Mouse (Mus musculus) heart, embryonic 10.5 days (tissue): ENCODE data around the gene Pip5k1b. TPM values are rescaled to one million over a fixed set of nuclear protein-coding genes. Genes with fewer than 3 reads are reported as not detected.

ENCODE experiments used
- DNase-seq: peaks from one replicate; pipeline ENCODE4 v3.0.0-alpha.2; 2017; ENCODE audit warnings: low spot score
- H3K27ac ChIP-seq: fragments of 300-500 bp; sonication (generic); 2 replicates; pipeline ENCODE4 v1.5.1; 2016; ENCODE audit warnings: mild to moderate bottlenecking
- H3K27me3 ChIP-seq: fragments of 300-500 bp; sonication (generic); 2 replicates; pipeline ENCODE4 v1.6.1; 2016; ENCODE audit warnings: mild to moderate bottlenecking; ENCODE audit not compliant: poor library complexity, insufficient read depth, severe bottlenecking
- H3K36me3 ChIP-seq: fragments of 300-500 bp; sonication (generic); 2 replicates; pipeline ENCODE4 v1.6.1; 2016; ENCODE audit warnings: mild to moderate bottlenecking, moderate library complexity
- H3K4me1 ChIP-seq: fragments of 300-500 bp; sonication (generic); 2 replicates; pipeline ENCODE4 v1.6.1; 2016; ENCODE audit warnings: mild to moderate bottlenecking
- H3K4me3 ChIP-seq: fragments of 300-500 bp; sonication (generic); 2 replicates; pipeline ENCODE4 v1.5.1; 2016; ENCODE audit warnings: mild to moderate bottlenecking, moderate library complexity
- H3K9me3 ChIP-seq: fragments of 300-500 bp; sonication (generic); 2 replicates; pipeline ENCODE4 v1.6.1; 2016; ENCODE audit warnings: mild to moderate bottlenecking, moderate library complexity
- WGBS: fragments of 180-500 bp; shearing (Covaris S2); methylation state at CpG from one replicate; pipeline ENCODE4 v1.1.7; 2016; 5-methylcytosine and 5-hydroxymethylcytosine counted together
- polyA plus RNA-seq: library from polyadenylated mRNA; unstranded; fragments of >200 nt; fragmentation: Nextera tagmentation; extraction: Ambion mirVana; gene quantifications from 2 replicates; pipeline ENCODE4 v1.2.1, GENCODE M21; 2016

The Pip5k1b gene
- polyA plus RNA-seq, 1 experiment from 2014 or later, result 6.3 TPM

- WGBS, result 89% methylated on average over 15 of the region's 15 CpGs
- no peak for DNase-seq
- Histone ChIP-seq H3K4me3 (peak overlapping the region; percentile 76), H3K4me1 (peaks cover 6% of the 10 kb centered on the region), H3K27me3 (no peaks in the 10 kb centered on the region), H3K27ac (peak overlapping the region; percentile 97; the same call in 1 of the 2 replicates), H3K9me3 (no peaks in the 10 kb centered on the region), H3K36me3 (peaks cover 22% of the 10 kb centered on the region; the same call in 1 of the 2 replicates)
Observed at GRCm38 (mm10) chr19:24278859-24279258, 276.8 kb downstream of the Pip5k1b start.

DNA sequence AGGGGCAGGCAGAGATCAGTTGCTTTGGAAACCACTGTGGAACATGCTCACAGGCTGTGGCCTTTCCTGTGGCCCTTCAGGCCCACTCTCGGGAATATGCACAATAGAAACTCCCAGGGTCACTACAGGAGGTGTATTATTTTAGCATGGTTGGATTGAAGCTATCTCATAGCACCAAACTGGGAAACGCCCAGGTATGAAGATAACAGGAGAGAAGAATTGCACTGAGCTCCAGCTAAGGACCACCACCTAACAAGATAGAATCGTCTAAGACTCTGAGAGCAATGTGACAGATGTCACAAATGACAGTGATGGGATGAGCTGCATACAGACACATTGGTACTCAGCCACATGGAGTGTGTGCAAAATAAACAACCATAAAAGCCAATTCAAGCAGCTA lies 281.4 kb downstream of the Pip5k1b start:
- WGBS, result 69% methylated on average over 3 of the region's 3 CpGs
- Histone ChIP-seq H3K36me3 (peaks cover 46% of the 10 kb centered on the region), H3K4me3 (no peak overlapping the region), H3K9me3 (no peaks in the 10 kb centered on the region), H3K4me1 (peaks cover 11% of the 10 kb centered on the region), H3K27ac (no peak overlapping the region), H3K27me3 (no peaks in the 10 kb centered on the region)
- no peak for DNase-seq

- no peaks in the 10 kb centered on the region for H3K27me3 ChIP-seq
- 46% methylated on average over 16 of the region's 16 CpGs for WGBS
- H3K27ac ChIP-seq, result no peak overlapping the region
- peak; percentile 90 for DNase-seq
- peaks cover 51% of the 10 kb centered on the region for H3K36me3 ChIP-seq
- H3K4me3 ChIP-seq, result no peak overlapping the region
- H3K4me1 ChIP-seq, result peaks cover 5% of the 10 kb centered on the region; the same call in 1 of the 2 replicates
- H3K9me3 ChIP-seq, result no peaks in the 10 kb centered on the region
Observed at GRCm38 (mm10) chr19:24271746-24272426, 283.8 kb downstream of the Pip5k1b start.

- peaks cover 5% of the 10 kb centered on the region; the same call in 1 of the 2 replicates for H3K4me1 ChIP-seq
- no peak overlapping the region for H3K27ac ChIP-seq
- H3K36me3 ChIP-seq, result peaks cover 48% of the 10 kb centered on the region
- H3K9me3 ChIP-seq, result no peaks in the 10 kb centered on the region
- no peaks in the 10 kb centered on the region for H3K27me3 ChIP-seq
- no peak for DNase-seq
- no peak overlapping the region for H3K4me3 ChIP-seq
- WGBS, result 46% methylated on average over 7 of the region's 7 CpGs
Observed at GRCm38 (mm10) chr19:24271326-24271725, 284.3 kb downstream of the Pip5k1b start.

GRCm38 (mm10) chr19:24268531-24268930 lies 287.1 kb downstream of the Pip5k1b start:
- no peak overlapping the region for H3K4me3 ChIP-seq
- peaks cover 5% of the 10 kb centered on the region; the same call in 1 of the 2 replicates for H3K4me1 ChIP-seq
- no peak for DNase-seq
- peaks cover 61% of the 10 kb centered on the region for H3K36me3 ChIP-seq
- H3K27me3 ChIP-seq, result no peaks in the 10 kb centered on the region
- WGBS, result 82% methylated on average over 4 of the region's 4 CpGs
- no peak overlapping the region for H3K27ac ChIP-seq
- no peaks in the 10 kb centered on the region for H3K9me3 ChIP-seq

DNA sequence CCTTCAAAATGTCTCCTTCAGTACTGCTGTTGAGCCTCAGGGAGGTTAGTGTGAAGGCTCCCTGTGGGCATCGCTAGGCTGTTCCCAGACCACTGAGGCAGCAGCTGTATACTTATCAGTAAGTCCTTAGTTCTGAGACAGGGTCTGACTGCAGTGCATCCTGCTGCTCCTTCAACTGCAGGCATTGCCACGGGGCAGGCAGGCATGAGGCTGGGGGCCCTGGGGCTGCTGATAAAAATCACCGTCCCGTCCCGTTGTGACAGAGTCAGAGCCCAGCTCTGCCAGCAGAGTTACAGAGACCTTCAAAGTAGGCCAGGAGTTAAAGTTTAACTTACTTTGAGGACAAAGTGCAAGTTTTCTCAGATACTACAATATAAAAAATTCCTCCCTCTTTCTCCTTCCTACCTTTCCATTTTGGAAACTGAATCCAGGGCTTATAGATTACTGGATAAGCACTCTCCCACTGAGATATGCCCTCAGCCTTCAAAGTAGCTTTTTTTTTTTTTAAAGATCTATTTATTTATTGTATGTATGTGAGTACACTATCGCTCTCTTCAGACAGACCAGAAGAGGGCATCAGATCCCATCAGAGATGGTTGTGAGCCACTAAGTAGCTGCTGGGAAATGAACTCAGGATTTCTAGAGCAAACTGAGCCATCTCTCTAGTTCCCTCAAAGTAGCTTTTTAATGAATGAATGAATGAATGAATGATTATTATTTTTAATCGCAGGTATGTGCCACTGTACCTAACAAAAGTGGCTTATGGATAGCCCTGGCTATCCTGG lies 289.4 kb downstream of the Pip5k1b start:
- 82% methylated on average over 7 of the region's 7 CpGs for WGBS
- Histone ChIP-seq H3K27me3 (no peaks in the 10 kb centered on the region), H3K4me1 (peaks cover 4% of the 10 kb centered on the region; the same call in 1 of the 2 replicates), H3K4me3 (no peak overlapping the region), H3K36me3 (peaks cover 69% of the 10 kb centered on the region), H3K27ac (no peak overlapping the region), H3K9me3 (no peaks in the 10 kb centered on the region)
- DNase-seq, result no peak

GRCm38 (mm10) chr19:24264991-24265390 lies 290.7 kb downstream of the Pip5k1b start:
- Histone ChIP-seq H3K27me3 (no peaks in the 10 kb centered on the region), H3K27ac (no peak overlapping the region), H3K4me1 (peaks cover 5% of the 10 kb centered on the region; the same call in 1 of the 2 replicates), H3K36me3 (peaks cover 66% of the 10 kb centered on the region), H3K4me3 (no peak overlapping the region), H3K9me3 (no peaks in the 10 kb centered on the region)
- 53% methylated on average over 7 of the region's 7 CpGs for WGBS
- peak; percentile 85 for DNase-seq

- DNase-seq, result no peak
- peaks cover 9% of the 10 kb centered on the region; the same call in 1 of the 2 replicates for H3K4me1 ChIP-seq
- H3K36me3 ChIP-seq, result peaks cover 60% of the 10 kb centered on the region
Observed at GRCm38 (mm10) chr19:24262736-24263135, 292.9 kb downstream of the Pip5k1b start.

GRCm38 (mm10) chr19:24259390-24260351 lies 296.0 kb downstream of the Pip5k1b start:
- H3K27me3 ChIP-seq, result no peaks in the 10 kb centered on the region
- H3K9me3 ChIP-seq, result no peaks in the 10 kb centered on the region
- peaks cover 38% of the 10 kb centered on the region for H3K36me3 ChIP-seq
- H3K4me3 ChIP-seq, result no peak overlapping the region
- DNase-seq, result no peak
- WGBS, result 72% methylated on average over 12 of the region's 12 CpGs
- no peak overlapping the region for H3K27ac ChIP-seq
- H3K4me1 ChIP-seq, result peaks cover 9% of the 10 kb centered on the region; the same call in 1 of the 2 replicates

More at GRCm38 (mm10) chr19:24262736-24263135, 292.9 kb downstream of the Pip5k1b start:
- Histone ChIP-seq H3K27ac (no peak overlapping the region), H3K4me3 (no peak overlapping the region), H3K9me3 (no peaks in the 10 kb centered on the region), H3K27me3 (no peaks in the 10 kb centered on the region)
- WGBS, result 87% methylated on average over 14 of the region's 14 CpGs

DNA sequence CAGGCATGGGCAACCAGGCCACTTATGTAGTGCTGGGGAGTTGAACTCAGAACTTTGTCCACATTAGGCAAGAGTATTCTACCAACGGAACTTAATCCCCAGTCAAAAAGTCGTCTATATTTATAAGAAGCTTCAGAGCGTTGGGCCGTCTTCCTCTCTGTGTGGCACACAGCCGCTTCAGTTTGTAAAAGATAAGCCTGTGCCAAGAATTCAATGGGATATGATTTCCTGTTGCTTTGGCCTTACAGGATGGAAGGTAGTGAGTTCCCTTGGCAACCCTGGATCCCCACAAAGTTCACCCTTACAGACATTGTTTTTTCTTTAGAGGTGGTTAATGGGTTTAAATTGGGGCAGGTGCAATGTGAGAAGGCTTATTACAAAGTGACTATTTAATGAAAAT lies 297.3 kb downstream of the Pip5k1b start:
- Histone ChIP-seq H3K27me3 (no peaks in the 10 kb centered on the region), H3K9me3 (no peaks in the 10 kb centered on the region), H3K36me3 (peaks cover 30% of the 10 kb centered on the region), H3K4me1 (peaks cover 14% of the 10 kb centered on the region), H3K27ac (no peak overlapping the region; the same call in 1 of the 2 replicates), H3K4me3 (no peak overlapping the region)
- no peak for DNase-seq
- WGBS, result 62% methylated on average over 5 of the region's 5 CpGs

DNA sequence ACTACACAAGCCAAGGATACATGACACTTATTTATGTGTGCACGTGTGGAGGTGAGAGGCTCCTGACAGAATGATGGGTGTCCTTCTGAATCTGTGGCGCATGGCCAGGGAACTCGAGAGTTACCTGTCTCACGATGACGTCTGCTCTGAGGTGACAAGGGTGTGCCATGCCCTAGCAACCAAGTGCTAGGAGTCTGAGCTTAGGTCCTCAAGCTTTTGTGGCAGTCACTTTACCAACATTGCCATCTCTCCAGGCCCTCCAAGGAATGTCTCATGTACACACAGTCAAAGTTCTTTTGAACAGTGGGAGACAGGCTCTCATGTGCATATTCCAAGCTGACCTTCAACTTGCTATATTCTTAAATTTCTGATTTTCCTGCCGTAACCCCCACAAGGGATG lies 297.7 kb downstream of the Pip5k1b start:
- Histone ChIP-seq H3K27ac (no peak overlapping the region; the same call in 1 of the 2 replicates), H3K9me3 (no peaks in the 10 kb centered on the region), H3K27me3 (no peaks in the 10 kb centered on the region), H3K36me3 (peaks cover 28% of the 10 kb centered on the region), H3K4me3 (no peak overlapping the region), H3K4me1 (peaks cover 14% of the 10 kb centered on the region)
- DNase-seq, result no peak
- 86% methylated on average over 6 of the region's 6 CpGs for WGBS

GRCm38 (mm10) chr19:24253657-24254260 lies 301.9 kb downstream of the Pip5k1b start:
- Histone ChIP-seq H3K36me3 (peaks cover 3% of the 10 kb centered on the region; the same call in 1 of the 2 replicates), H3K27ac (peak overlapping the region; percentile 64; the same call in 1 of the 2 replicates), H3K27me3 (no peaks in the 10 kb centered on the region), H3K4me3 (no peak overlapping the region), H3K9me3 (no peaks in the 10 kb centered on the region), H3K4me1 (peaks cover 31% of the 10 kb centered on the region)
- whole genome bisulfite sequencing, result 23% methylated on average over 9 of the region's 9 CpGs
- DNase-seq, result no peak
